Mouse (Mus musculus): ENCODE data around the gene Ndrg2.
A peak's percentile ranks its signal among the peaks of the same experiment; 100 is the strongest.
"Not testable (repeated sequence)": the region's sequence is repeated elsewhere in the genome, so short reads cannot be mapped to it uniquely, and the experiment has no call there.

Gene Ndrg2

GRCm38 (mm10) chr14:51913960-51914762 is at the start of gene Ndrg2:
Gene Ndrg2 (minus strand): TSS chr14:51914158.
- peak; percentile 44 to 77 for DNase-seq (ENCODE audit: low spot score in 2 of 2)

DNA sequence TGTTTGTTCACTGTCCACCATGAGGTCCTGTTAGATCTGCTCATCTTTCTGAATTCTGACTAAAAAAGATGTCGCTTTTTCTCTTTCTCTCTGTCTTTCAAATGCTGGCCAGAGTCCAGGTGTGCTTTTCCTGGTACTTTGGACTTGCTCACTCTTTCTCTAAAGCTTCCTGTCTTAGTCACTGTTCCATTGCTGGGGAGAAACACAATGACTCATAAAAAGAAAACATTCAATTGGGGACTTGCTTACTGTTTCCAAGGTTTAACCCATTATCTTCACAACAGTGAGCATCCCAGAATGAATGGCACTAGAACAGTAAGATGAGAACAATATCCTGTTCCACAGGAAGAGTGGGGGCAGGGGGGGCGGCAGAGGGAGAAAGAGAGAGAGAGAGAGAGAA is 46.4 kb upstream of the Ndrg2 start:
- no peak for DNase-seq (ENCODE audit: low spot score in 2 of 2)

DNA sequence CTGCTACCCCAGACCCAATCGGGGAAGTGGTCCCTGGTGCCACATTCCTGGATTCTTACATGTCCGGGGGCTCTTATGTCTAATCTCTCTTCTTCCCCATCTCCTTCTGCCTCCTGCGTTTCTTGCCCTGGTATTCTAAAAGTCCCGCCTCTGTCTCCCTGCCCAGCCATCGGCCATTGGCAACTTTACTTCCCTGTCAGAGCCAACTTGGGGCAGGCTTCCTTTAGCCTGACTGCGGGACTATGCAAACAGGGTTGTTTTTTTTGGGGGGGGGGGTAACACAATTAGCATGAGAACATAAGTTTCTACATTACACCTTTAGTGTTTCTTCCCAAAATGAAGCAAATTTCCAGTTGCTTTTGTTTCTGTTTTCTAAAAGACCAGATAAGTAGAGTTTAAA is 29.4 kb upstream of the Ndrg2 start:
- DNase-seq (ENCODE audit: low spot score in 2 of 2) = no peak

GRCm38 (mm10) chr14:51942236-51942635 is 28.3 kb upstream of the Ndrg2 start:
- DNase-seq (ENCODE audit: low spot score in 2 of 2) = no peak

GRCm38 (mm10) chr14:51941577-51941976 is 27.6 kb upstream of the Ndrg2 start:
- no peak for DNase-seq (ENCODE audit: low spot score in 2 of 2)

DNA sequence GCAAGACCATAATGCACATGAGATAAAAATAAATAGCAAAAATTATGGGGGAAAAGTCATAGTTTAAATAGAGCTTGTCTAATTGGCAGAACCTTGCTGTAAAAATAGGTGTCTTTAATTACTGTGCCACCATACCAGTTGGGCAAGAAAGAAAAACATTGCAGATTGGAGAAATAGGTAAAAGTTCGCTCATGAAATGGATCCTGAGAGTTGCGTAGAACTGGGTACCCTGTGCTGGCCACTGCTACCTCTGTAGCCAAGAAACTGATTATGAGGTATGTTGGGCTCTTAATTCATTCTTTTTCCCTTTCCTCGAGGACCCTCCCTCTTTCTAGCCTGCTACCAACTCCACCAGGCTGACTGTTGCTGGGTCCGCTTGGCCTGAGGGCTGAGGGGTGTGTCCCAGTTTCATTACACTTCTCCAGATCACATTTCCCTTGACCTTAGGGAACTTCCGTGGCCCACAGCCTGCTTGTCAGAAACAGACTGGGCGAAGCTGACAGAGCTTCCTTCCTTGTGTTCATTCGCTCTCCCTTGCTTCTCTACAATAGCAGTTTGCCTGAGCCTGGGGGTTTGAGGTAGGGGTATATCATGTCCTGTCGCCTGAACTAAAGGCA is 27.1 kb upstream of the Ndrg2 start:
- no peak for DNase-seq (ENCODE audit: low spot score in 2 of 2)

DNA sequence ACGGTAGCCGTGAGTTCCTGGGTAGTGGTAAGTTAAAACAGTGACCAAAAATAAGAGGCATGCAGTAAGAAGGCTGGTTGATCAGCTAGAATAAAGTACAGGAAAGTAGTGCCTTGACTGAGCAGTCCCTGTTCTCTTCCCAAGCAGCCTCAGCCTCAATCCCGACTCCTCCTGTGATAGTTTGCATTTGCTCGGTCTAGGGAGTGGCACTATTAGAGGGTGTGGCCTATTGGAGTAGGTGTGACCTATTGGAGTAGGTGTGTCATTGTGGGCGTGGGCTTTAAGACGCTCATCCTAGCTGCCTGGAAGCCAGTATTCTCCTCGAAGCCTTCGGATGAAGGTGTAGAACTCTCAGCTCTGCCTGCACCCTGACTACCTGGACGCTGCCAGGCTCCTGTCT is 25.0 kb upstream of the Ndrg2 start:
- DNase-seq (ENCODE audit: low spot score in 2 of 2) = no peak

- DNase-seq (ENCODE audit: low spot score in 2 of 2) = no peak
Observed at GRCm38 (mm10) chr14:51932092-51933020, 18.4 kb upstream of the Ndrg2 start.

- DNase-seq (ENCODE audit: low spot score in 2 of 2) = peak in 1 of 2 experiments; percentile 80
Observed at GRCm38 (mm10) chr14:51930824-51931223, 16.9 kb upstream of the Ndrg2 start.

DNA sequence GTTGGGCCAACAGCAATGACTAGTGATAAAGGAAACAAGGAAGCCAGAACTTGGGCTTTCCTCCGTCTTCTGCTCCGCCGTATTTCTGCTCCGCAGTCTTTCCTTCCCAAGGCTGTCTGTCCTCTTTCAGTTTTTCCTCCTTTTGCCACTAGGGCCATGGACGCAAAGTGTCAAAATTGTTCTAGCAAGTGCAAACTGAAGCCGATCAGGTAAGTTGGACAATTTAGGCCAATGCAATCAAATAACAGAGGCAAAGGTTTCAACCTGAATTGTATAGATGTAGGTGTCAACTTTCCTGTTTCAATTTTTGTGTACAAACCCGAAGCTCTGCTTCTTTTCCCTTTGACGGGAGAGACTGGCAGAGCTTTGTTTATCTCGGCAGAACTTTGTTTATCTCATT is 16.0 kb upstream of the Ndrg2 start:
- no peak for DNase-seq (ENCODE audit: low spot score in 2 of 2)

GRCm38 (mm10) chr14:51929309-51929943 is 15.5 kb upstream of the Ndrg2 start:
- peak; percentile 42 to 74 for DNase-seq (ENCODE audit: low spot score in 2 of 2)

DNA sequence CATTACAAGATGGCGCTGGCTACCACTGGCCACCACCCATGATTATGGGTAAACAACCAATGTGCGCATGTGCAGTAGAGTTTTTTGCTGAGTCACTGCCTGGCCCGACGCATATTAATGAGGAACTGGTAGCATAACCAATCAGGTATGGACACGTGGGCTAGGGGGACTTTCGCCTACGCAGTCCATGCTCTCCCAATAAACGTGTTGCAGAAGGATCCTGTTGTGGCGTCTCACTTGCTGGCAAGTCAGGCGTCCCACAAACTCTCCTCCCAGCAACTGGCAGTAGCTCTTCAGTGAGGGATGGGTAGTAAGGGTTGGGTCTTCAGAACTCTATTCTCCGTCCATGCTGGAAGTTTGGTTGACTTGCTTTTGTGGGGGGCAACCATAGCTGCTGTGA is 13.0 kb upstream of the Ndrg2 start:
- DNase-seq (ENCODE audit: low spot score in 2 of 2) = not testable (repeated sequence)

- DNase-seq (ENCODE audit: low spot score in 2 of 2) = no peak
Observed at GRCm38 (mm10) chr14:51923492-51923891, 9.5 kb upstream of the Ndrg2 start.

GRCm38 (mm10) chr14:51922910-51923309 is 9.0 kb upstream of the Ndrg2 start:
- no peak for DNase-seq (ENCODE audit: low spot score in 2 of 2)

DNA sequence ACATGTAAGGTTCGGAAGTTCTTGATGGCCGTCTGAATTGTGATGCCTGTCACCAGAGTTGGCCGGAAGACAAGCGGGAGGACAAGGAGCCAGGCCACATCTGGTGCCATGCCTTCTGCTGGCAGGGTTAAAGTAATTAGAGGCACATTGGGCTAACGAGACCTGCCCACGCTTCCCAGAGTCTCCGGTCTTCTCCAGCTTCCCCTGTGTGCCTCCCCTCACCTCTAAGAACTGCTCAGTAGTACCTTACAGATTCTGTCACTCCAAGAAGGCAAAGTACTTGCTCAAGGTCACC is 8.6 kb upstream of the Ndrg2 start, which contains the start of gene Rnase13:
Gene Rnase13, minus strand, starts transcription at position 203 of the 295 bp plus-strand sequence.
- DNase-seq (ENCODE audit: low spot score in 2 of 2) = no peak

DNA sequence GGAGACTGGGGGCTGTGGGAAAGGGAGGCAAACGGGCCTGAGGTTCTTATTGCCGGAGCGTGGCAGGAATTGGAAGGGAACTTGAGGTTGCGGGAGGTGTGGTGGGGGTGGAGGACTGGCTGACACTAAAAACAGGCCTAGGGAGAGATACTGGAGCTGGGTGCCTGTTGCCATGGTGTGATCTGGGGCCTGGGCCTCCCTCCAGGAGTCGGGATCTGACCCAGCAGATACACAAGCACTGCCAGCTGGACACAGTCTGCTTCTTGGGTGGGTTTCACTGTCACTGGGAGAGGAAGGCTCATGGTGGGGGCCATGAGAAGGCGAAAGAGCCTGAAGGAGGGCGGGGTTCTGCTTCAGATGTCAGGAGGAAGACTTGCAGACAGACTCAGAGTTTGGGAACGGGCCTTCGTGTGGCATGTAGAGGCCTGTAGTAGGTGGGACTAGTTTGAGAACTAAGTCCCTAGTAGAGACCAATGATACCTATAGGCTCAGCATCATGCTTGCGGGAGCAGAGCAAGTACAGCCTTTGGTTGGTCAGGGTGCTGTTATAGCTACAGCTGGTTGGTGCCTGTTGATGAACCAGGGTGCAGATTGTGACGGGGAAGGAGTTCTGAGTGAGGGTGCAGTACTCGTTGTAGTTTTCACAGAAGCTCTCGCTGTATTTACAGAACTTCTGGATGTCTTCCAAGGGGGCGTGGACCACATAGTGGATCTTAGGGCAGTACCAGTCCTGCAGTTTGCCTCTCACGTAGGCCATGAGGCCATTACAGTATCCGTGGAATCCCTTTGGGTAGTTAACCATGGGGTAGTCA is 8.0 kb upstream of the Ndrg2 start:
- DNase-seq (ENCODE audit: low spot score in 2 of 2) = peak in 1 of 2 experiments; percentile 59

DNA sequence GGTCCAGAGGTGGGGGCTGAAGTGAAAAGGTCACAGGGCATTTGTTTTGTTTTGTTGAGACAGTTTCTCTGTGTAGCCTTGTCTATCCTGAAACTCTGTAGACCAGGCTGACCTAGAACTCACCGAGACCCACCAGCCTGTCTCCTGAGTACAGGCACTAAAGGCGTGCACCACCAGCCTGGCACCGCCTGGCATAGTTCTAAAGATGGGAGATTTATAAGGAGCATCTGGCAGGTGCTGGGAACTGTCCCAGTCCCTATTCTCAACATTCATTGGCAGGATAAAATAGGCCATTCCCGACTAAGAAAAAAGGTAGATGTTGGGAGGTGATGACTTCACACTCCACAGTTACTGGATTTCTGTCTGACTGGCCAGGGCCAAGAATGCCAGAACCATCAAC is 5.0 kb upstream of the Ndrg2 start:
- DNase-seq (ENCODE audit: low spot score in 2 of 2) = no peak

DNA sequence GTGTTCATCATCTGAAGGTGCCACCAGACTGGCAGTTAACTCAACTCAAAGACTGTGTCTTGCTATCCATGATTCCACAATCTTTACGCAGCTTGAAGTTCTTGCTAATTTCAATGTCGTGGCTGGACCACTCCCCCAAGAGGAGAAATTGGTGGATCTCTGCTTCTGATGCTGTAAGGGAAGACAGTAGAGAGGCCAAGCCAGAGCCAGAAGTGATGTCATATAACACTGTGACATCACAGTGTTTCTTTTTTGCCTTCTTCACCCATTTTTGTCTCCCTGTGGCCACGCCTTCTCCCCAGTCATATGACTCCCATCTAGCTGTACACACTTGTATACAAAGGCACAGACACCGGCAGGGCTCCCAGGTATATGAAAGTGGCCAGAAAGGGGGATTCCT is 4.2 kb upstream of the Ndrg2 start, which contains the start of gene Tppp2:
Gene Tppp2, plus strand, starts transcription at position 301 of the 400 bp plus-strand sequence.
- DNase-seq (ENCODE audit: low spot score in 2 of 2) = no peak

- DNase-seq (ENCODE audit: low spot score in 2 of 2) = no peak
Observed at GRCm38 (mm10) chr14:51916539-51916938, 2.6 kb upstream of the Ndrg2 start.

DNA sequence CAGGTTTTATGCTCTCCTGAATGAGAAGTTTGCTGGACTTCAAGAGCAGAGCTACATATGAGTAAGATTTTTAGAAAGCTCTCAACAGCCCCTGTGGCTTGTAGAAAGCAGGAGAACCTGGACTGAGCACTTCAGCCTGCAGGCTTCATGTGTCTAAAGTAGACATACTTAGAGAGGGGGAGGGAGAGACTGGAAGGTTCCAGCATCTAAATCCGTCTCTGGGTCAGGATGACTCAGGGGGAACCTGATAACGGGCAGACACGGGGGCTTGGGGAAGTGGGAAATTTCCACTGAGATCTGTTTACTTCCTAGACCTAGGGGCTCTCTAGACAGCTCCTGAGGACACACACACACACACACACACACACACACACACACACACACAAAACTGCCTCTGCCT is 1.1 kb upstream of the Ndrg2 start:
- DNase-seq (ENCODE audit: low spot score in 2 of 2) = no peak

Data from left cerebral cortex, adult 9 months (tissue).